In genomic region chr17:45408719-45409118, GRCm38 (mm10) we compare ENCODE assay signal across 16 mouse cellular contexts.
"Had no signal": no experiment of that assay in that cellular context is flagged by ENCODE, and none has a peak within 500 bp of the region (broad histone marks: within the 10 kb centered on the region; RNA-seq: fewer than 3 reads in every experiment).

No protein-coding gene starts in this region.

- H3K9me3 ChIP-seq: liver, embryonic 15.5 days; lung, embryonic 15.5 days; megakaryocyte, embryonic 14.5 days; midbrain, embryonic 13.5 days; midbrain, embryonic 15.5 days; neural tube, embryonic 12.5 days; stomach, embryonic 15.5 days had no signal

- H3K4me1 ChIP-seq: liver, embryonic 15.5 days; lung, embryonic 15.5 days; megakaryocyte, embryonic 14.5 days; midbrain, embryonic 13.5 days; midbrain, embryonic 15.5 days; neural tube, embryonic 12.5 days; stomach, embryonic 15.5 days had no signal

- H3K4me3 ChIP-seq: liver, embryonic 15.5 days; lung, embryonic 15.5 days; megakaryocyte, embryonic 14.5 days; midbrain, embryonic 13.5 days; midbrain, embryonic 15.5 days; neural tube, embryonic 12.5 days; stomach, embryonic 15.5 days had no signal

- H3K27ac ChIP-seq: liver, embryonic 15.5 days; lung, embryonic 15.5 days; macrophage; midbrain, embryonic 13.5 days; midbrain, embryonic 15.5 days; neural tube, embryonic 12.5 days; stomach, embryonic 15.5 days; stomach, postnatal 0 days had no signal

- DNase-seq: liver, postnatal 0 days; lung, adult 2 months; lung, postnatal 14 days; lung, postnatal 36 days; thymus, adult 2 months; thymus, postnatal 25 days; thymus, postnatal 4 days had no signal

- H3K27me3 ChIP-seq: liver, embryonic 15.5 days; lung, embryonic 15.5 days; megakaryocyte, embryonic 14.5 days; midbrain, embryonic 13.5 days; midbrain, embryonic 15.5 days; neural tube, embryonic 12.5 days; stomach, embryonic 15.5 days had no signal
